Mouse (Mus musculus) thymus, adult 2 months (tissue): ENCODE data around the gene Ankrd13d.
A peak's percentile ranks its signal among the peaks of the same experiment; 100 is the strongest.

Source experiments
- CTCF ChIP-seq: fragments of 200-500 bp; IDR thresholded peaks from 2 replicates; pipeline ENCODE4 v1.5.1; 2012; ENCODE audit warnings: mild to moderate bottlenecking, control low read depth, low read length, moderate library complexity, borderline replicate concordance; ENCODE audit not compliant: control insufficient read depth, poor library complexity, insufficient read depth; ENCODE audit errors: extremely low read depth
- POLR2A ChIP-seq: fragments of 200-500 bp; IDR thresholded peaks from 2 replicates; pipeline ENCODE4 v1.6.1; 2012; ENCODE audit warnings: mild to moderate bottlenecking, low read length, control low read depth, moderate library complexity; ENCODE audit not compliant: control insufficient read depth, poor library complexity, insufficient read depth; ENCODE audit errors: extremely low read depth

DNA sequence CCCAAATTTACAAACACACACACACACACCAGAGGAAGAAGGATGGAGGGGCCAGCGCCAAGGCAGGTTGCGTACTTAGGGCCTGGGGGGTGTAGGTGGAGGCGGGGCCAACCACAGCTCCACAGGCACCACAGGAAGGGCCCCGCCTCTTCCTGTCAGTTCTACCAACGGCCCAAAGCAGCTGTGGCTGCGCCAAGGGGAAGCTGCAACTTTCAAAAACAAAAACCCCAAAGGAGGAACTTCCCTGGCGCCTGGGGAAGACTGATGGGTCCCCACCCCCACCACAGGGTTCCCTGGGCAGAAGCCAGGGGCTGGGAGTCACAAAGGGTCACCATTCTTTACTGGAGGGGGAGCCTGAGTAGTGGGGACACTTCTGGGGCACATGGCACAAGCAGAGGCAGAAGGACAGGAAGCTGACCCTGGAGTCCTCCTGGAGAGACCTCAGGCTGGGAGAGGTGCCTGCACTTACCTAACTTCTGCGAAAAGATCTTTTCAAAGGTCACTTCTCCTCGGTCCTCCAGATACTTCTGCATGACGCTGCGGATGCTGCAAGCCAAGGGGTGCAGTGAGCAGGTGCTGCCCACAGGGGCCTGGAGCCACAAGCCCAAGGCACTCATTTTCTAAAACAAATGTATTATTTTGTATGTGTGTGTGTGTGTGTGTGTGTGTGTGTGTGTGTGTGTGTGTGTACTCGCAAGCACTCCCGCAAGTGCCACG lies 11.6 kb upstream of the Ankrd13d start:
- no peak for TF ChIP-seq CTCF
- TF ChIP-seq POLR2A, result peak; percentile 49; the same call in 1 of the 2 replicates
